In the genomic region with DNA sequence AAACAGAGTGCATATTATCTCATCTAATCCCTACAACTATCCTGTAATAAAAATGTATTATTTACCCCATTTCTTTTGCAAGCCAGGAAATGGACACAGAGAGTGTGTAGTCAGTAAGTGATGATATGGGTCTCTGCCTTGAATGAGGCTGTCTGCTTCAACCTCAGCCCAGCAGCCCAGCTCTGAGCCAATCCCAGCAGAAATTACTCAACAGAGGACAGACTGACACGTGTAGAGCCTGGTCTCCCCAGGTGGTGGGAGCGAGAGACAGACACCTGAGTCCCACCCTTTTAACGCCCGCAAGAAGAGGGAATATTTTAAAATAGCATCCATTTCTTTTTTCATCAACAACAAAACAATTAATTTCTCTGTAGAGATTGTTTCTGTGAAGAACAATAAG, we compare ENCODE assay signal across 9 mouse cellular contexts.
A peak's percentile ranks its signal among the peaks of the same experiment; 100 is the strongest.
DNase-seq lines count a peak whose midpoint lies in the region; ATAC-seq and TF ChIP-seq lines count a peak whose summit lies in the region.
"Had no signal": no experiment of that assay in that cellular context is flagged by ENCODE, and none has a peak within 500 bp of the region (broad histone marks: within the 10 kb centered on the region; RNA-seq: fewer than 3 reads in every experiment).

No protein-coding gene starts in this region.

- H3K79me2 ChIP-seq in heart, adult 2 months (replicated peaks; ENCODE audit: control insufficient read depth, insufficient read depth, low read length): no peaks in the 10 kb centered on the region

- peak overlapping the region; percentile 43; the same call in 1 of the 2 replicates for H3K4me3 ChIP-seq in heart, embryonic 13.5 days
- H3K4me3 ChIP-seq in heart, adult 2 months: no peak overlapping the region
- peak overlapping the region; percentile 71 for H3K4me3 ChIP-seq in E14TG2a.4 (replicated peaks; ENCODE audit: low read length)
- peak overlapping the region; percentile 23 for H3K4me3 ChIP-seq in forebrain, embryonic 16.5 days (replicated peaks; ENCODE audit: low read length)
- H3K4me3 ChIP-seq in limb, embryonic 14.5 days (replicated peaks; ENCODE audit: low read length): 0 out of 2 replicates have a peak overlapping the region, but pooled peaks have one; percentile 26

- peak overlapping the region; percentile 72 for H3K4me2 ChIP-seq in heart, embryonic 13.5 days
- peak overlapping the region; percentile 51 for H3K4me2 ChIP-seq in forebrain, embryonic 16.5 days (ENCODE audit: low read length)
- peak overlapping the region; percentile 54 for H3K4me2 ChIP-seq in limb, embryonic 14.5 days (replicated peaks; ENCODE audit: low read depth, low read length, severe bottlenecking)

- no peaks in the 10 kb centered on the region for H3K27me3 ChIP-seq in heart, embryonic 13.5 days (replicated peaks)
- no peaks in the 10 kb centered on the region for H3K27me3 ChIP-seq in heart, adult 2 months (ENCODE audit: control insufficient read depth, insufficient read depth, low read length)
- H3K27me3 ChIP-seq in E14TG2a.4 (ENCODE audit: insufficient read depth, low read length): peaks cover 4% of the 10 kb centered on the region; the same call in 1 of the 2 replicates
- H3K27me3 ChIP-seq in forebrain, embryonic 16.5 days (replicated peaks; ENCODE audit: control insufficient read depth, insufficient read depth, low read length): no peaks in the 10 kb centered on the region
- H3K27me3 ChIP-seq in limb, embryonic 14.5 days (ENCODE audit: control insufficient read depth, insufficient read depth, low read length): no peaks in the 10 kb centered on the region

- 32% methylated on average over 4 of the region's 4 CpGs for WGBS in heart, embryonic 13.5 days
- WGBS in heart, adult 2 months: 42% methylated on average over 4 of the region's 4 CpGs
- WGBS in forebrain, embryonic 16.5 days: 16% methylated on average over 4 of the region's 4 CpGs
- 15% methylated on average over 4 of the region's 4 CpGs for WGBS in limb, embryonic 14.5 days

- intact Hi-C loops in heart, adult 2 months (cut with DNase I): no loop called here

- peaks cover 31% of the 10 kb centered on the region for H3K4me1 ChIP-seq in heart, embryonic 13.5 days
- peaks cover 2% of the 10 kb centered on the region; the same call in 1 of the 2 replicates for H3K4me1 ChIP-seq in heart, adult 2 months (ENCODE audit: control insufficient read depth, insufficient read depth, low read length)
- peaks cover 23% of the 10 kb centered on the region for H3K4me1 ChIP-seq in E14TG2a.4 (replicated peaks; ENCODE audit: low read depth, low read length)
- H3K4me1 ChIP-seq in forebrain, embryonic 16.5 days (replicated peaks; ENCODE audit: control insufficient read depth, insufficient read depth, low read length): peaks cover 13% of the 10 kb centered on the region
- peaks cover 13% of the 10 kb centered on the region for H3K4me1 ChIP-seq in limb, embryonic 14.5 days (ENCODE audit: control insufficient read depth, insufficient read depth, low read length)

- no peak for TF ChIP-seq POLR2A in heart, adult 2 months (IDR thresholded peaks at IDR 0.05; ENCODE audit: insufficient read depth, low read depth, low read length)
- no peak for TF ChIP-seq POLR2A in limb, embryonic 14.5 days (IDR thresholded peaks at IDR 0.05; ENCODE audit: borderline replicate concordance, extremely low read depth, insufficient read depth, insufficient read length)

- no peak for DNase-seq in heart, adult 2 months
- no peak for DNase-seq in limb, embryonic 14.5 days (ENCODE audit: low spot score)
- no peak for DNase-seq in urinary bladder, postnatal 10 days (ENCODE audit: low spot score)
- DNase-seq in Muller cell, postnatal 12 days (ENCODE audit: inconsistent ontology term): no peak
- DNase-seq: layer of hippocampus, postnatal 36 days had no signal

- ATAC-seq in heart, embryonic 13.5 days (ENCODE audit: extremely low read depth, insufficient number of reproducible peaks, low FRiP score, low TSS enrichment): no peak
- ATAC-seq in forebrain, embryonic 16.5 days: no peak
- no peak for ATAC-seq in limb, embryonic 14.5 days (ENCODE audit: low FRiP score, low read depth)
- ATAC-seq in megakaryocyte, adult 5-6 weeks (ENCODE audit: poor library complexity, severe bottlenecking): no peak

- TF ChIP-seq EP300 in heart, adult 2 months (IDR thresholded peaks at IDR 0.05; ENCODE audit: insufficient read depth, low read depth, low read length): no peak

- no peaks in the 10 kb centered on the region for H3K9me3 ChIP-seq in heart, embryonic 13.5 days
- peaks cover 5% of the 10 kb centered on the region; the same call in 1 of the 2 replicates for H3K9me3 ChIP-seq in E14TG2a.4 (ENCODE audit: low read length)
- no peaks in the 10 kb centered on the region for H3K9me3 ChIP-seq in forebrain, embryonic 16.5 days (ENCODE audit: control insufficient read depth, low read length)
- no peaks in the 10 kb centered on the region for H3K9me3 ChIP-seq in limb, embryonic 14.5 days (ENCODE audit: control insufficient read depth, low read length)

- TF ChIP-seq CTCF in heart, adult 2 months (IDR thresholded peaks at IDR 0.05): no peak
- no peak for TF ChIP-seq CTCF in E14TG2a.4 (conservative IDR thresholded peaks at IDR 0.05; ENCODE audit: low read length)

- H3K27ac ChIP-seq in heart, embryonic 13.5 days (replicated peaks): 0 out of 2 replicates have a peak overlapping the region, but pooled peaks have one; percentile 24
- H3K27ac ChIP-seq in heart, adult 2 months: no peak overlapping the region
- no peak overlapping the region for H3K27ac ChIP-seq in forebrain, embryonic 16.5 days (ENCODE audit: low read length)
- no peak overlapping the region for H3K27ac ChIP-seq in limb, embryonic 14.5 days (replicated peaks; ENCODE audit: low read depth, low read length)

- peak overlapping the region; percentile 72; the same call in 1 of the 2 replicates for H3K9ac ChIP-seq in heart, embryonic 13.5 days
- no peak overlapping the region for H3K9ac ChIP-seq in heart, adult 2 months (ENCODE audit: low read depth, low read length)
- H3K9ac ChIP-seq in forebrain, embryonic 16.5 days (replicated peaks; ENCODE audit: low read depth, low read length): peak overlapping the region; percentile 47
- no peak overlapping the region for H3K9ac ChIP-seq in limb, embryonic 14.5 days (ENCODE audit: low read depth, low read length, severe bottlenecking)

- no peaks in the 10 kb centered on the region for H3K36me3 ChIP-seq in heart, embryonic 13.5 days
- no peaks in the 10 kb centered on the region for H3K36me3 ChIP-seq in heart, adult 2 months (ENCODE audit: control insufficient read depth, insufficient read depth, low read length)
- H3K36me3 ChIP-seq in E14TG2a.4 (ENCODE audit: insufficient read depth, low read length): no peaks in the 10 kb centered on the region
- H3K36me3 ChIP-seq in forebrain, embryonic 16.5 days (ENCODE audit: control insufficient read depth, insufficient read depth): no peaks in the 10 kb centered on the region
- no peaks in the 10 kb centered on the region for H3K36me3 ChIP-seq in limb, embryonic 14.5 days (ENCODE audit: control insufficient read depth, insufficient read depth, low read length)

Comparison
In these comparisons a context has a peak if more than half of its experiments do, and no peak if none do; other contexts are left out.
1. H3K9ac ChIP-seq: peak in heart, embryonic 13.5 days (single experiment) and forebrain, embryonic 16.5 days (single experiment); none in heart, adult 2 months (single experiment) and limb, embryonic 14.5 days (single experiment).
2. Peak in every context shown above with its lines, with median percentiles within 50 percentile points of each other: H3K4me2 ChIP-seq.